In the genomic region with DNA sequence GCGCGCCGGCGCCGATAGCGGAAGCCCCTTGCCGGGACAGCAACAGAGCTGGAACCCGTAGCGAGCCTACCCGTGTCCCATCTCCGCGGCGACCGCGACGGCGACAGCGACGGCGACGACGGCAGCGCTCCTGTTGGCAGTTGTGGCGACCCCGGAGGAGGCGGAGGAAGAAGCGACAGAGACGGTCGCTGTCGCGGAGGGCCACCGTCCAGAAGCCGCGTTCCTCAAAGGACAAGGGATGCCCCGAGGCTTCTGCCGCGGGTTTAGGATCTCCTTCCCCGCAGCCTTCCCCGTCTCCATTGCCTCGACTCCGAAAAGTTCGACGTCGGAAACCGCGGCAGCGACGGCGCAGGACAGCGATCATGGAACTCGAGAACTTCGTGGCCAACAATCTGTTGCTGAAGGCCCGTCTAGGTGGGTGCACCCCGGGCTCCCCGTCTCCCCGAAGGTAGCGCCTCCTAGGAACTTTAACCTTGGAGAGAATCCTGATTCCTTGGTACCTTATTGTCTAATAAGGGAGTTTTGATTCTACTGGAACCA, we compare ENCODE assay signal across 8 mouse cellular contexts. TPM values are rescaled to one million over a fixed set of nuclear protein-coding genes. Genes with fewer than 3 reads are reported as not detected.
DNase-seq lines count a peak whose midpoint lies in the region; ATAC-seq and TF ChIP-seq lines count a peak whose summit lies in the region.

No protein-coding gene starts in this region.

- H3K36me3 ChIP-seq in heart, embryonic 13.5 days, result peaks cover 15% of the 10 kb centered on the region
- H3K36me3 ChIP-seq in ES-E14 (ENCODE audit: control insufficient read depth, insufficient read depth, low read length, poor library complexity, severe bottlenecking) (peaks cover 13% of the 10 kb centered on the region), macrophage (ENCODE audit: inconsistent target) (peaks cover 12% of the 10 kb centered on the region)
- H3K36me3 ChIP-seq in forebrain, embryonic 14.5 days (ENCODE audit: control insufficient read depth, insufficient read depth, low read length), result peaks cover 14% of the 10 kb centered on the region

- in situ Hi-C loops in ES-E14 (cut with MboI; ENCODE audit: low sequenced_read_pairs in 2 of 2, unreplicated experiment in 2 of 2), result no loop called here

- H3K9ac ChIP-seq in heart, embryonic 13.5 days, result peak overlapping the region; percentile 86
- peak overlapping the region; percentile 55 for H3K9ac ChIP-seq in ES-E14 (ENCODE audit: insufficient read depth, low read depth, low read length, poor library complexity, severe bottlenecking)
- peak overlapping the region; percentile 65 for H3K9ac ChIP-seq in forebrain, embryonic 14.5 days (ENCODE audit: low read length)

- H3K27ac ChIP-seq in heart, embryonic 13.5 days (replicated peaks), result peak overlapping the region; percentile 92
- H3K27ac ChIP-seq in ES-E14 (ENCODE audit: insufficient read depth, low read depth, low read length, poor library complexity, severe bottlenecking), result no peak overlapping the region
- H3K27ac ChIP-seq in forebrain, embryonic 14.5 days (ENCODE audit: low read depth, low read length), result peak overlapping the region; percentile 82; the same call in 1 of the 2 replicates
- peak overlapping the region; percentile 43; the same call in 1 of the 2 replicates for H3K27ac ChIP-seq in macrophage

- peak overlapping the region; percentile 85 for H3K4me3 ChIP-seq in heart, embryonic 13.5 days
- H3K4me3 ChIP-seq in ES-E14 (ENCODE audit: insufficient read depth in 1 of 2, low read depth in 1 of 2, low read length in 2 of 2, poor library complexity in 1 of 2, severe bottlenecking in 1 of 2) (peak overlapping the region; percentile 70 to 71), macrophage (ENCODE audit: inconsistent target) (peak overlapping the region; percentile 65)
- H3K4me3 ChIP-seq in forebrain, embryonic 14.5 days (ENCODE audit: low read depth, low read length), result peak overlapping the region; percentile 66

- peak overlapping the region; percentile 81 for H3K4me2 ChIP-seq in heart, embryonic 13.5 days
- peak overlapping the region; percentile 63 for H3K4me2 ChIP-seq in forebrain, embryonic 14.5 days (ENCODE audit: low read length)

- under 1% methylated on average over 57 of the region's 57 CpGs for WGBS in heart, embryonic 13.5 days
- under 1% methylated on average over 57 of the region's 57 CpGs for WGBS in forebrain, embryonic 14.5 days
- WGBS in macrophage (ENCODE audit: missing documents), result under 1% methylated on average over 50 of the region's 57 CpGs

- H3K27me3 ChIP-seq in heart, embryonic 13.5 days (replicated peaks), result no peaks in the 10 kb centered on the region
- 0 out of 2 replicates have a peak, but pooled peaks cover 3% of the 10 kb centered on the region for H3K27me3 ChIP-seq in forebrain, embryonic 14.5 days (replicated peaks; ENCODE audit: control insufficient read depth, insufficient read depth, low read length)

- H3K4me1 ChIP-seq in heart, embryonic 13.5 days, result peaks cover 24% of the 10 kb centered on the region
- no peaks in the 10 kb centered on the region; a peak in 1 of 4 replicates for H3K4me1 ChIP-seq in ES-E14 (ENCODE audit: control insufficient read depth in 2 of 2, insufficient read depth in 2 of 2, low read length in 2 of 2, poor library complexity in 1 of 2)
- peaks cover 7% of the 10 kb centered on the region; the same call in 1 of the 2 replicates for H3K4me1 ChIP-seq in forebrain, embryonic 14.5 days (ENCODE audit: control insufficient read depth, insufficient read depth, low read length)

- H3K9me3 ChIP-seq in heart, embryonic 13.5 days, result no peaks in the 10 kb centered on the region
- no peaks in the 10 kb centered on the region for H3K9me3 ChIP-seq in ES-E14 (ENCODE audit: control insufficient read depth, insufficient read depth, low read depth, low read length)
- no peaks in the 10 kb centered on the region for H3K9me3 ChIP-seq in forebrain, embryonic 14.5 days (replicated peaks; ENCODE audit: control insufficient read depth, low read length)

- no peak for DNase-seq in heart, adult 11 months
- DNase-seq in ES-E14 (ENCODE audit: low read depth, low spot score), result peak; percentile 34
- no peak for DNase-seq in forebrain, embryonic 14.5 days (ENCODE audit: low spot score)
- no peak for DNase-seq in spleen, postnatal 14 days (ENCODE audit: low spot score in 2 of 2)
- DNase-seq in spleen, postnatal 4 days (ENCODE audit: low spot score in 2 of 2), result no peak

- H3K79me2 ChIP-seq in macrophage (ENCODE audit: inconsistent target), result peaks cover 23% of the 10 kb centered on the region

- ATAC-seq in heart, embryonic 13.5 days (ENCODE audit: extremely low read depth, insufficient number of reproducible peaks, low FRiP score, low TSS enrichment), result no peak
- no peak for ATAC-seq in forebrain, embryonic 14.5 days
- no peak; the same call in 1 of the 2 replicates for ATAC-seq in granulocyte monocyte progenitor cell, adult 5-6 weeks (replicated peaks; ENCODE audit: poor library complexity, severe bottlenecking)

TF ChIP-seq in ES-E14, 5 proteins besides CTCF, POLR2A, EP300 and RAD21:
- TF ChIP-seq ZNF384 (IDR thresholded peaks at IDR 0.05; ENCODE audit: low read depth, low read length) (no peak), HCFC1 (IDR thresholded peaks at IDR 0.05; ENCODE audit: borderline replicate concordance, insufficient read depth, low read length) (no peak), MAFK (IDR thresholded peaks at IDR 0.05; ENCODE audit: insufficient read depth, low read depth, low read length) (no peak), ZC3H11A (IDR thresholded peaks at IDR 0.05; ENCODE audit: borderline replicate concordance, low read depth, low read length) (no peak), CHD2 (IDR thresholded peaks at IDR 0.05; ENCODE audit: low read depth, low read length) (no peak)

RNA-seq across cellular contexts. Expression of gene Grk4, which starts 0.5 kb away (rescaled TPM):
- polyA plus RNA-seq in heart, embryonic 13.5 days (2015; fragmentation: Nextera tagmentation; extraction: Ambion mirVana), result 2.4 and 3.5 TPM in 2 replicates
- 0.45 and 0.53 TPM in 2 replicates for total RNA-seq in ES-E14 (2012; rRNA removed)
- polyA plus RNA-seq in forebrain, embryonic 14.5 days (2014; fragmentation: Nextera tagmentation; extraction: Ambion mirVana), result 1.2 TPM in 2 replicates
- 10 to 100 TPM in 2 of 26 experiments, 1 to 10 TPM in 24; 1.6 to 10.4 (median 4.3) TPM for total RNA-seq in macrophage (2018; cell fraction: chromatin; rRNA removed)
- 1 to 10 TPM in 5 of 26 experiments, under 1 TPM in 21; 0.39 to 2.3 (median 0.65) TPM for total RNA-seq in macrophage (2018; cell fraction: cytosol; rRNA removed)
- 1 to 10 TPM in 23 of 26 experiments, under 1 TPM in 3; 0.37 to 6.1 (median 2.7) TPM for total RNA-seq in macrophage (2018; cell fraction: nucleus; rRNA removed)
- polyA plus RNA-seq in macrophage (2018), result 1.6 to 2.2 TPM (median 2.0 TPM) in 3 replicates
- total RNA-seq in granulocyte monocyte progenitor cell, adult 5-6 weeks (2014; fragmentation: Nextera tagmentation), result 0.95 and 7.2 TPM in 2 replicates
- 1.2 and 1.4 TPM in 2 replicates for total RNA-seq in granulocyte monocyte progenitor cell, adult 5-6 weeks (2017)

RNA-seq across cellular contexts. Expression of gene Nop14, which starts 0.7 kb away (rescaled TPM):
- 15.3 and 16.6 TPM in 2 replicates for polyA plus RNA-seq in heart, embryonic 13.5 days (2015; fragmentation: Nextera tagmentation; extraction: Ambion mirVana)
- total RNA-seq in ES-E14 (2012; rRNA removed), result 60.4 and 78.5 TPM in 2 replicates
- polyA plus RNA-seq in forebrain, embryonic 14.5 days (2014; fragmentation: Nextera tagmentation; extraction: Ambion mirVana), result 23.5 and 24.2 TPM in 2 replicates
- 10 to 100 TPM; 21.5 to 51.2 (median 38.5) TPM for total RNA-seq in macrophage (2018; cell fraction: chromatin; rRNA removed)
- total RNA-seq in macrophage (2018; cell fraction: cytosol; rRNA removed), result 10 to 100 TPM; 19.7 to 29.9 (median 24.1) TPM
- 10 to 100 TPM; 20.4 to 50.9 (median 27.8) TPM for total RNA-seq in macrophage (2018; cell fraction: nucleus; rRNA removed)
- polyA plus RNA-seq in macrophage (2018), result 19.8 to 48.1 TPM (median 37.4 TPM) in 3 replicates
- 40.0 and 45.0 TPM in 2 replicates for total RNA-seq in granulocyte monocyte progenitor cell, adult 5-6 weeks (2014; fragmentation: Nextera tagmentation)
- total RNA-seq in granulocyte monocyte progenitor cell, adult 5-6 weeks (2017), result 47.7 and 50.0 TPM in 2 replicates

RNA-seq across cellular contexts. Expression of gene Mfsd10, which starts 23.6 kb away (rescaled TPM):
- polyA plus RNA-seq in heart, embryonic 13.5 days (2015; fragmentation: Nextera tagmentation; extraction: Ambion mirVana), result 75.1 and 78.4 TPM in 2 replicates
- 192 and 348 TPM in 2 replicates for total RNA-seq in ES-E14 (2012; rRNA removed)
- polyA plus RNA-seq in forebrain, embryonic 14.5 days (2014; fragmentation: Nextera tagmentation; extraction: Ambion mirVana), result 72.8 and 84.8 TPM in 2 replicates
- total RNA-seq in macrophage (2018; cell fraction: chromatin; rRNA removed), result 10 to 100 TPM; 18.9 to 91.8 (median 44.8) TPM
- total RNA-seq in macrophage (2018; cell fraction: cytosol; rRNA removed), result 10 to 100 TPM; 13.5 to 29.9 (median 21.2) TPM
- 100 to 1,000 TPM in 2 of 26 experiments, 10 to 100 TPM in 24; 23.2 to 303 (median 42.5) TPM for total RNA-seq in macrophage (2018; cell fraction: nucleus; rRNA removed)
- polyA plus RNA-seq in macrophage (2018), result 19.4 to 37.9 TPM (median 29.4 TPM) in 3 replicates
- total RNA-seq in granulocyte monocyte progenitor cell, adult 5-6 weeks (2014; fragmentation: Nextera tagmentation), result 196 and 197 TPM in 2 replicates
- 111 and 147 TPM in 2 replicates for total RNA-seq in granulocyte monocyte progenitor cell, adult 5-6 weeks (2017)
